Mouse (Mus musculus) ES-Bruce4 (cell line): ENCODE measurements around the gene Ckap4. TPM values are rescaled to one million over a fixed set of nuclear protein-coding genes. Genes with fewer than 3 reads are reported as not detected.
A peak's percentile ranks its signal among the peaks of the same experiment; 100 is the strongest.

ENCODE experiments used
- H3K27ac ChIP-seq: 2 replicates; pipeline ENCODE4 v1.5.1; 2012; ENCODE audit warnings: low read length, inconsistent platforms; ENCODE audit not compliant: insufficient read depth
- H3K27me3 ChIP-seq: 2 replicates; pipeline ENCODE4 v1.6.1; 2012; ENCODE audit warnings: mild to moderate bottlenecking, low read length, inconsistent platforms; ENCODE audit not compliant: control insufficient read depth, poor library complexity, insufficient read depth, severe bottlenecking
- H3K36me3 ChIP-seq: 2 replicates; pipeline ENCODE4 v1.6.1; 2012; ENCODE audit warnings: inconsistent platforms, mild to moderate bottlenecking, low read length, moderate library complexity; ENCODE audit not compliant: control insufficient read depth, poor library complexity, insufficient read depth, severe bottlenecking
- H3K4me1 ChIP-seq: one replicate; pipeline ENCODE4 v1.8.1; 2011; ENCODE audit warnings: low read length; ENCODE audit not compliant: control insufficient read depth, insufficient read depth
- H3K4me3 ChIP-seq: 2 replicates; pipeline ENCODE4 v1.5.1; 2011; ENCODE audit warnings: low read depth, mild to moderate bottlenecking, low read length
- H3K9ac ChIP-seq: 2 replicates; pipeline ENCODE4 v1.6.1; 2012; ENCODE audit warnings: low read depth, mild to moderate bottlenecking, inconsistent platforms; ENCODE audit not compliant: poor library complexity, severe bottlenecking
- H3K9me3 ChIP-seq: replicated peaks from 2 replicates; pipeline ENCODE4 v1.6.1; 2012; ENCODE audit warnings: mild to moderate bottlenecking, low read length, inconsistent platforms; ENCODE audit not compliant: control insufficient read depth, poor library complexity, insufficient read depth, severe bottlenecking
- CTCF ChIP-seq: IDR thresholded peaks from one replicate; pipeline ENCODE4 v1.8.1; 2011; ENCODE audit warnings: low read depth, low read length
- EP300 ChIP-seq: IDR thresholded peaks from 2 replicates; pipeline ENCODE4 v1.6.1; 2011; ENCODE audit warnings: low read depth, low read length; ENCODE audit not compliant: insufficient read depth
- POLR2A ChIP-seq: IDR thresholded peaks from one replicate; pipeline ENCODE4 v1.8.1; 2011; ENCODE audit warnings: low read length; ENCODE audit not compliant: insufficient read depth
- polyA plus RNA-seq: library from polyadenylated mRNA; stranded (reverse); fragments of >200 nt; gene quantifications from 2 replicates; pipeline ENCODE4 v1.2.4, GENCODE M21; 2011; ENCODE audit warnings: low read depth; ENCODE audit not compliant: missing spikeins, insufficient read depth, insufficient read length

Ckap4 gene
- polyA plus RNA-seq, 1 experiment, result 53.4 TPM

GRCm38 (mm10) chr10:84508603-84509002, 25.3 kb downstream of the Ckap4 start:
- Histone ChIP-seq H3K9ac (no peak overlapping the region), H3K27me3 (no peaks in the 10 kb centered on the region), H3K36me3 (no peaks in the 10 kb centered on the region), H3K27ac (no peak overlapping the region), H3K4me3 (no peak overlapping the region), H3K9me3 (no peaks in the 10 kb centered on the region), H3K4me1 (no peaks in the 10 kb centered on the region)
- TF ChIP-seq EP300 (no peak), CTCF (no peak), POLR2A (no peak)

- Histone ChIP-seq H3K9ac (no peak overlapping the region), H3K27ac (no peak overlapping the region), H3K27me3 (no peaks in the 10 kb centered on the region)
Observed at GRCm38 (mm10) chr10:84498867-84499266, 35.0 kb downstream of the Ckap4 start.

DNA sequence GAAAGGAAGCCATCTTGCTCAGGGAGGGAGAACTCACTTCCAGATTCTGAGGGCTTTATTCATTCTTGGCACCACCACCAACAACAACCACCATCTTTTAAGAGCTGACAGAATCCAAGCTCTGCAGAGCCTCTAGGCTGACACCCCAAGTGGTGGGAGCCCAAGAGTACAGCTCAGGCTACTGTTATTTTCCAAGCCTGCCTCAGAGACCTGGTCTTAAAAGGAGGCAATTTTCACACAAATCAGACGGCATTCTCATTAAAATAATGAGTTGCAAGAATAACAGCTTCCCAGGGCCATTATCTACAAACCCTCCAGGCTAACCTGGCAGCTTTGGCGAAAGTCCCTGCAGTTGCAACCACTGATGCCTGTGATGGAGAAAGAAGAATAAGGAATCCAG, 37.1 kb downstream of the Ckap4 start:
- H3K27me3 ChIP-seq, result no peaks in the 10 kb centered on the region
- H3K4me1 ChIP-seq, result no peaks in the 10 kb centered on the region
- no peak overlapping the region for H3K27ac ChIP-seq
- H3K9me3 ChIP-seq, result no peaks in the 10 kb centered on the region
- no peaks in the 10 kb centered on the region for H3K36me3 ChIP-seq
- no peak overlapping the region for H3K4me3 ChIP-seq
- TF ChIP-seq POLR2A (no peak), EP300 (no peak), CTCF (no peak)
- H3K9ac ChIP-seq, result no peak overlapping the region

More at GRCm38 (mm10) chr10:84498867-84499266, 35.0 kb downstream of the Ckap4 start:
- H3K4me1 ChIP-seq, result no peaks in the 10 kb centered on the region
- no peaks in the 10 kb centered on the region for H3K36me3 ChIP-seq
- TF ChIP-seq CTCF (no peak), POLR2A (no peak)
- H3K4me3 ChIP-seq, result no peak overlapping the region
- no peaks in the 10 kb centered on the region for H3K9me3 ChIP-seq

DNA sequence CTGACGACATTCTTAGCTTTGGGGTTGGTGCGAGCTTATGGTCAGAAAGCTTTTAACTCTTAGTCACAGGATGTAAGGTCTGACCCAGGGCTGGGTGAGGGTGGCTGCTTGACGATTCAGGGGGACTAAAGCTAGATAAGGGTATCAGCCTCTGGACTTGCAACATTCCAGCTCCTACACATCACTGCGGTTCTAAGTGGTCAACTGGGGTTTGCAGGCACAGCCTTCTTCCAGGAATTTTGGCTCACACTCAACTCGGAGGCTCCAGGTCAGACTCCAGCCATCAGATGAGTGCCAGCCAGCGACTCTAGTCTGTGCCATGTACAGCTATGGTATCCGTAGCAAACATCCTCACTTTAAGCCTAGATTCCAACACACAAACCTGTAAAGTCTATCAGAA, 39.4 kb downstream of the Ckap4 start:
- Histone ChIP-seq H3K27me3 (no peaks in the 10 kb centered on the region), H3K4me3 (no peak overlapping the region), H3K27ac (no peak overlapping the region), H3K36me3 (no peaks in the 10 kb centered on the region), H3K4me1 (no peaks in the 10 kb centered on the region), H3K9ac (no peak overlapping the region), H3K9me3 (no peaks in the 10 kb centered on the region)
- no peak for TF ChIP-seq POLR2A
- no peak for TF ChIP-seq CTCF
- TF ChIP-seq EP300, result no peak

DNA sequence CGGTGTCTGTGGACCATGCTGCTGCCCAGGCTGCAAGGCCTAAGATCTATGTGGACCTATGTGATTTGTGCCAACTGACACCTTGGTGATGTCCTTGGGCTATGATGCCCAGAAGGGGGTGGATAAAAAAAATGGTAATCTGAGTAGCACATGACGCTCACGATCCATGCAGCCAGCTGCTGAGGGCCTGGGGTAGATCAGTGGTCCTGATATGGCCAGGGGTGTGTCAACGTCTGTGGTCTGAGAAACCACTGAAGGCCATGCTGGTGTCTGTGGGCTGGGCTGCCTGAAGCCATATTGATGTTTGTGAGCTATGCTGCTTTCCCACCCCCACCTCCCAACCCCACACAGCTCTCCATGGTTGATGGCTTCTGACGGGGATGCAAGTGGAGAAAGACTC, 43.7 kb downstream of the Ckap4 start:
- Histone ChIP-seq H3K9me3 (no peaks in the 10 kb centered on the region), H3K4me3 (no peak overlapping the region), H3K36me3 (no peaks in the 10 kb centered on the region), H3K27ac (no peak overlapping the region), H3K9ac (no peak overlapping the region), H3K27me3 (no peaks in the 10 kb centered on the region), H3K4me1 (no peaks in the 10 kb centered on the region)
- TF ChIP-seq CTCF, result no peak

DNA sequence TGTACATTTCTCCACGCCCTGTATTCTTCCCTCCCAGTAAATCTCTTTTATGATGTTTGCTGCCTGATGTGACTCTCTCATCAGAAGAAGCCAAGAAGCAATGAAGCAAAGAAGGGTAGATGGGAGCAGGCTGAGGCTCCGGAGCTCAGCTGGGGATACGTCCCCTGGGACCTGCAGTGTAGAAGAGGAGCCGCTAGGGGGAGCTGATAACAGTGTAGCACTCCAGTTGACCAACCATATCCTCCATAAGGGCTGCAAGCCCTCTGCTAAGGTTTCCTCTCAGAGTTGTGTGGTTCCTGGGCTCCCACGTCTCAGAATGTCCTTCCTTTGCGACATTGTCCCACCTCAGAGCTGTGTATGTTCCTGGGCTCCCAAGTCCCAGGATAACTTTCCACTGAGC, 45.5 kb downstream of the Ckap4 start:
- H3K9ac ChIP-seq, result no peak overlapping the region
- no peaks in the 10 kb centered on the region for H3K36me3 ChIP-seq
- H3K9me3 ChIP-seq, result no peaks in the 10 kb centered on the region
- no peak overlapping the region for H3K27ac ChIP-seq
- no peak overlapping the region for H3K4me3 ChIP-seq
- TF ChIP-seq EP300 (no peak), CTCF (peak; percentile 72), POLR2A (no peak)
- no peaks in the 10 kb centered on the region for H3K27me3 ChIP-seq
- H3K4me1 ChIP-seq, result no peaks in the 10 kb centered on the region

DNA sequence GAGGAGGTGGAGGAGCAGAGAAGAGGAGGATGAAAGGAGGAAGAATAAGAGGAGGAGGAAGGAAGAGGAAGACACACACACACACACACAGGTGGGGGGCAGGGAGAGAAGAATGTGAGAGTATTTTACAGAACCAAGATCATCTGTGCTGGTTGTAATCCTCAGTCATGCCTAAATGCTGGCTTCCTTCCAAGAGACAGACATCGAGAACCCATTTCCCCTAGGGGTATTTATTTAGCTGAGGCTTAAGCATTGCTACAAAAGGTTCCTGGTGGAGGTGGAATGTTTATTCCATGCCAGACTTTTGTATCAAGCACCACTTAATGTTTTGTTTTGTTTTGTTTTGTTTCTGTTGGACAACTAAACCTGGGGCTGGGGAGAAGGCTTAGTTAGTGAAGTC, 49.2 kb downstream of the Ckap4 start:
- Histone ChIP-seq H3K4me3 (no peak overlapping the region), H3K27me3 (no peaks in the 10 kb centered on the region), H3K36me3 (no peaks in the 10 kb centered on the region), H3K9me3 (no peaks in the 10 kb centered on the region), H3K4me1 (no peaks in the 10 kb centered on the region), H3K27ac (no peak overlapping the region), H3K9ac (no peak overlapping the region)
- TF ChIP-seq EP300 (no peak), CTCF (no peak), POLR2A (no peak)
